Mouse (Mus musculus) cerebellum, postnatal 14 days (tissue): ENCODE results near the gene Mum1l1.
"Not testable (repeated sequence)": the region's sequence is repeated elsewhere in the genome, so short reads cannot be mapped to it uniquely, and the experiment has no call there.

Experiments
- DNase-seq, 2 experiments: peaks; one replicate each; pipeline ENCODE4 v3.0.0; 2021; ENCODE audit warnings: mixed read lengths in 2 of 2

The Mum1l1 gene

DNA sequence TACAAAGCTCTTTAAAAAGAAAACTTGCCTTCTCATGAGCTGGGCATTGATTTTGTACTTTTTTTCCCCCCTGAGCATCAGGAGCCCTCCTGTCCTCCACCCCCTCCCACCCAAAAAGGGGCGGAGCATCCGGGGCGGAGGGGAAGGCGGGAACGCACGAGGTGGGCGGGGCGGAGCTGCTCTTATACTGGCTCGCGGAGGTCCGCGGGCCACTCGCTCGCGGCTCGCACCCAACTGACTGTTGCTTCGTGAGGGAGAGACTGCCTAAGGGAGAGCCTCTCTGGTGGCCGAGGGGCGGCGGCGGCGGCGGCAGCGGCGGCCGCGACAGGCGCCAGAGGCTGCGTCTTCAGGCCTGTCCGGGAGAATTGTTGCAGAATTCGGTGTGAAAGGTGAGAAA lies at the start of gene Mum1l1:
TSS of gene Mum1l1 (plus strand) at position 214 of the 397 bp plus-strand sequence.
- DNase-seq = peak; percentile 66 to 73

DNA sequence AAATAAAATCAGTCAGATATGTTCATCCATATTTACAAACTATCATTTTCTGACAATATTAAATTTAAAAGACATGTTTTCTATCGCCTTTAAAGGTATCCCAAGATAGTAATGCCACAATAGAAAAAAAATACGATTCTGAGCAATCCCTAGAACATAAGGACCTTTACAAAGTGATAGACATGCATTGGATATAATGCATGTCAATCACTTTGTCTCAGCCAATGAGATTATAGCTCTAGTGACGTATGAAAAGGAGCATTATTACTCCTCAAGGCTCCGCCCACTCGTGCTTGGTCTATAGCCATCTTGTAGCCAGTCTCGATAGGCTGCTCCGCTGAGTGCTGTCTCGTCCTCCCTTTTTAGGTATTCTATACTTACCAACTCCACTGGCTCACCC lies 30.9 kb upstream of the Mum1l1 start, which contains the start of gene 4933428M09Rik:
TSS of gene 4933428M09Rik (plus strand) at position 301 of the 400 bp plus-strand sequence.
- DNase-seq = no peak

DNA sequence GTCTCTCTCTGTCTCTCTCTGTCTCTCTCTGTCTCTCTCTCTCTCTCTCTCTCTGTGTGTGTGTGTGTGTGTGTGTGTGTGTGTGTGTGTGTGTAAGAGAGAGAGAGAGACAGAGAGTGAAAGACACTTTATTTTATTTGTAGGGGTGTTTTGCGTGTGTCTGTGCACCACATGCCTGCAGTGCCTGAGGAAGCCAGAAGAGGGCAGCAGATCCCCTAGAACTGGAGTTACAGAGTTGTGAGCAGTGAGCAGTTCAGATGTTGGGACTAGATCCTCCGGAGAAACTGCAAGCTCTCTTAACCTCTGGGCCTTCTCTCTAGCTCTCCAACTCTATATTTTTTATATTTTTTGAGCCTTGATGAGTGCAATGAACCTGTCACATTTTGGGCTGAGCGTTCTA lies 18.3 kb upstream of the Mum1l1 start:
- peak in 1 of 2 experiments; percentile 15 for DNase-seq

DNA sequence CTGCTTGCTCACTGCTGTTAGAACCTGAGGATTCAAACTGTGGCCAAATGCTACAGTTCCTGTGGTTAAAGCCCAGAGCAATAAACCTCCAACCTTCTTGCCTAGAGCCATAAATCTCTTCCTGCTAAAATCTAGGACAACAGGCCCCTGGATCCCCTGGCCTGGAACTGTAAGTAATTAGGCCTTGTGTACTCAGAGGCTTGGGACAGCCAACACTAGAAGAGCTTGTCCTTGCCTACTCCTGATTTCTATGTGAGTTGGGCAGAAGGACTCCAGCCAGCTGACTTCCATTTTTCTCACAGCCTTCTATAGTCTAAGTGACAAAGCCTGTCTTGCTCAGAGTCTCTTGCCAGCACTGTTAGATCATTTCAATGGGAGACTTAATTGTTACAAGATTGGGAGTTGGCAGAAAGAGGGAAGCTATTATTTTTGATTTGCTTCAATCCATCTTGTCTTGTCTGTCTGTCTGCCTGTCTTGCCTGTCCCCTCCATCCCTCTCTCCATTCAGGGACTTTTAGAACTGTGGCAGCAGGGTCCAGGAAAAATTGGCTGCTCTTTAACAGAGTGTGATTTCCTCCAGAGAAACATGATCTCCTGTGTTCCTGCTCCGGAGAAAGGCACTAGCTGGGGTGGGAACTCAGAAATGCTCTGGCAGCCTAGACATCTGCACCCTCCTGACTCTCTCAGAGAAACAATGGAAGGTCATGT lies 15.1 kb upstream of the Mum1l1 start:
- DNase-seq = no peak

DNA sequence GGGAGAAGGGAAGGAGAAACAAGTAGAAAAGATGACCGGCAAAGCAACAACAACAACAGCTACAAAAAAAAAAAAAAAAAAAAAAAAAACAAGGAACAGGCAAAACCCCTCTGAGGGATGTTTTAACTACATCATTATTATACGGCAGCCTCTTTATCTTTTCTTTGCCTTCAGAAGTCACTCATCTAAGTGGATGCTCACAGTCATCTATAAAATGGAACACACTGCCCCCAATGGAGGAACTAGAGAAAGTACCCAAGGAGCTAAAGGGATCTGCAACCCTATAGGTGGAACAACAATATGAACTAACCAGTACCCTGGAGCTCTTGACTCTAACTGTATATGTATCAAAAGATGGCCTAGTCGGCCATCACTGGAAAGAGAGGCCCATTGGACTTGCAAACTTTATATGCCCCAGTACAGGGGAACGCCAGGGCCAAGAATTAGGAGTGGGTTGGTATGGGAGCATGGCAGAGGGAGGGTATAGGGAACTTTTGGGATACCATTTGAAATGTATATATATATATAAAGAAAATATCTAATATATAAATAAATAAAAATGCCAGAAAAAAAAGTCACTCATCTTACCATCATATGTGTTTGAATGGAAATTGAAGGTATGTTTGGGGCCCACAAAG lies 532 bp upstream of the Mum1l1 start:
- DNase-seq = not testable (repeated sequence)

DNA sequence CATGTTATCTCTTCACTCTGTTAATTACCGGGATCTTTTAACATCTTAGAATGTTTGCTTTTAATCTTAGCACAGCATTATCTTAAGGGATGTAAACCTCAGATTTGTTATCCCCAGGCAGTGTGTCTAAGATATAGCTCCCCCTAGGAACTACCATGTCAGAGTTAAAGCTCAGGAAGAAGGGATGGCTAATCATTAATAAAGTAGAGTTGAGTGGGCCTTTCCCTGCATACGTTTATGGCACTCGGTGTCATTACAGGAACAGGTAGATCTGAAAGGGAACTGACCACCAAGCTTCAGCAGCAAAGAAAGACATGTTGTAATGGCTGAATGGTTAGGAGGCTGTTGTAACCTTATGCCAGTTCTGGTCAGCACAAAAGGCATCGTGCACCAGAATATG lies 4.9 kb downstream of the Mum1l1 start:
- DNase-seq = no peak

DNA sequence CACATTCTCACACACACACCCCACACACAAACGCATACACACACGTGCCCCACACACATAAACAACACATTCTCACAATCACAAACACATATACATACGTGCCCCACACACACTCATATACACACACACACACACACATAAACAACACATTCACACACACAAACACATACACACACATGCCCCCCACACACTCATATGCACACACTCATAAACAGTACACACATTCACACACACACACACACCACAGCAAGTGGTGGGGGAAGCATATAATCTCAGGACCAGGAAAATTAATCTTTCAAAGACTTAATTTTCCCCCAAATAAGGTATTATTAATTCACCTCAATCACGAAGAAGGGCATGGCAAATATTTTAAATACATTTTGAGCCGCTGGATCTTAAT lies 6.6 kb downstream of the Mum1l1 start:
- DNase-seq = no peak

DNA sequence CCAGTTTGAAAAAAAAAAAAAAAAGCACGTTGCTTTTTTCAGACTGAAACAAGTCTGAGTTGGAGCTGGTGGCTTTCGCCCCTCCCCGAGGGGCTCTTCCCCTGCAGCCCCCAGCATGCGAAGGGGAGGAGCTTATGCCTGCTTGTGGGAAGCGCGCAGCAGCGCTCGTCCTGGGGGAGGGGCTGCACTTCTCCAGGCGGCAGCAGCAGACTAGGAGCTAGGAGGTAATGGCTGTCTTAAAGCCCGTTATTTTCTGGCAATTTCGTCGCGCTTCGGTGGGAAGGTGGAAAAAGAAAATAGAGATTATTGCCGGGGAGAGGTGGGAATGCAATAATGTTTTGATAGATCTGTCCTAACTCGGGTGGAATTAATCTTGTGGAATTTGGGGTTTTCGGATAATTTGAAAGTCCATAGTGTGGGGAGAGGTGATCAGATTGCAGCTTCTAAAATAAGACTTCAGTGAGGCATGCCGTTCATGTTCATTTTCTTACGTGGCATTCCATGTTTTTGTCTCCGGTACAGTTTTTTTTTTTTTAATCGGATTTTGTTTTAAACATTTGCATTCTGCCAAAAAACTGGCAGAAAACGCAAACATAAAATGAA lies 7.2 kb downstream of the Mum1l1 start:
- peak; percentile 68 to 71 for DNase-seq

DNA sequence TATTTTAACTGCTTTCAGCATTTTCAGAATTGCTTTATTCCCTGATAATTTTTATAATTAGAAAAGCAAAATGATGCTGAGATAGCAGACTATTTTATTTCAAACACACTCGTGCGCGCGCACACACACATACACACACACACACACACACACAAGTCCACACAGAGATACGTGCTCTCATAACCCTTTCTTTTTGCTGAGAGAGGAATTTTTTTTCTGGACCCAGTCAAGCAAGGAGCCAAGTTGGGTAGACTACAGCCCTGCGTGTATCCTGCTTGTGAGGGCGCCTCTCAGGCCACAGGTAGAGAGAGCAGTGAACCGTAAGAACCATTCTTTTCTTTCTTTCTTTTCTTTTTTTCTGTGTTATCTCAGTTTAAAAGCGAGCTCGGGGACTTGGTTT lies 7.9 kb downstream of the Mum1l1 start:
- DNase-seq = peak in 1 of 2 experiments; percentile 11

DNA sequence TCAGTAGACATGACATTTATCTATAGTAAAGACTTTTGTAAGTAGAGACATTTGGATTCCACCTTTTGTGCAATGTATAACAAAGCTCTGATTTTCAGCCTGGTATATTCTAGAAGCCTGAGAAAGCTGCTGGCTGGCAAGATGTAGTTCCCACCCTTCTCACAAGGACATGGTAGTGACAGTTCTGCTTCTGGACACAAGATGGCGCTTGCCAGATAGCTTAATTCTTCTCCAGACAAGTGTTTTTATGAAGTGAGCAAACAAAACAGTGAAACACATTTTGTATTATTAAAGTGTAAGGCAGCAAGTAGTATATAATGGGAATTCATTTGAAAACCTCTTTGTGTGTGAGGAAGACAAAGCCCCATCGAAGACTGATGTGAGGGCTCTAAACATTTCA lies 9.2 kb downstream of the Mum1l1 start:
- DNase-seq = peak; percentile 62 to 66

DNA sequence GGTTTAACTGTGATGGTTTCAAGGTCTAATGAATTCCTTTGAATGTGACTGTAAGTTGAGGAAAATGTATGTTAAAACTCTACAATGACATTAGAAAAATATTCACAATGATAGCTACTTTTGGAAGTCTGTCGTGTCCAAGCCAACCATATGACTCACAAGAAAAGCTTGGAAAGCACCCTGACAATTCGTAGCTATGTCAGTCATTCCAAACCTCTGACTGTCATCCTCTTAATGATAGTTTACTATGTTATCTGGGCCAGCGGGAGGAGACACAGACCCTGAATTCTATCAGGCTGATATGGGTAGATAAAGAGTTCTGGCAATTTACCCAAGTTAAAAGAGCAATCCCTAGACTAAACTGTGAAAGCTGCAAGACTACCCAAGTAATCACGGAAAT lies 11.0 kb downstream of the Mum1l1 start:
- no peak for DNase-seq

DNA sequence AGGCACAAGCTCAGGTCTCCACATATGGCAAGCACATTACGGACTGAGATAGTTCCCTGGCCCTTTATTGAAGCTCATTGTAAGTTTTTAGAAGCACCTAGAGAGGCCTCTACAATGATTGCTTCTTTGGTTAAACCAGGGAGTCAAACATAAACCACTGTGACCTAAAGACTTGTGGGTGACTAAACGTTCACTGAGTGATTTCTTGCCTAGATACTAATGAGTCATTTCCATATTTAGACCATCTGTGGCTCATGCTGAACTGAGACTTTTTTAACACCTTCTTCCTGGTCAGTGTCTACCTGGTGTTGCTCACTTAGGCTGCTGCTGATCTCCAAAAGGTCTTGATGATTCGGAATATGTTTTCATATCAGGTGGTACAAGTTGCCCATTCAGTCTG lies 12.1 kb downstream of the Mum1l1 start:
- no peak for DNase-seq

DNA sequence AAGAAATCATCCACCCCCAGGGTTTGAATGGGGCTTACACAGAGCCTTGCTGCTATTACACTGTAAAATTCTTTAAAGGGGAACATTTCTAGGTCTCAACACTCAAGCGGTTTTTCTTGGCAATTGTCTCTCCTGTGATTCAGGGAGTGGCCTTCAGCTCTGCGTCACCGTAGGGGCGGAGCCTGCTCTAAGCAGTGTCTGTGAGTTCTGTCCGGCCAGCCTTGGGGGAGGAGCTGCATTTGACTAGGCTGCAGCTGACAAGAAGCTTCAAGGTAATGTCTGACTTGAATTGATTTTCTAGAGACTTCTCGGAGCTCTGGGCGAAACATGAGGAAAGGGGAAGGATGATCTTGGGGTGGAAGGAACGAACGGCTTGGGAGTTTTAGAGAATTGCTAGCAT lies 21.3 kb downstream of the Mum1l1 start:
- DNase-seq = peak; percentile 44 to 60

DNA sequence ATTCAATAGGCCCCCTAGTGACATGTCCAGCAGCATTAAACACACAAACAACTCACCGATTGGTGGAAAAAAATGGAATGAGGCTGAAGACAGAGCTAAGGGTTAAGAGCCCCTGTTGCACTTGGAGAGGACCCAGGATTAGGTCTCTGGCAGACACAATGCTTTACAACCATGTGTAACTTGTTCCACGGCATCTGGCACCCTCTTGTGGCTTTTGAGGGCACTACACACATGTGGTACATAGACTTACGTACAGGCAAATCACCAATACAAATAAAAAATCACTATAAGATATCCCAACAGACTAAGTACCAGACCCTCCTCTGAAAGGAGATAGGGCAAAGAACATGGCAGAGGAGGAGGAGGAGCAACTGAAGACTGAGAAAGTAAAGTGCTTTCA lies 37.5 kb downstream of the Mum1l1 start:
- peak; percentile 8 to 43 for DNase-seq

DNA sequence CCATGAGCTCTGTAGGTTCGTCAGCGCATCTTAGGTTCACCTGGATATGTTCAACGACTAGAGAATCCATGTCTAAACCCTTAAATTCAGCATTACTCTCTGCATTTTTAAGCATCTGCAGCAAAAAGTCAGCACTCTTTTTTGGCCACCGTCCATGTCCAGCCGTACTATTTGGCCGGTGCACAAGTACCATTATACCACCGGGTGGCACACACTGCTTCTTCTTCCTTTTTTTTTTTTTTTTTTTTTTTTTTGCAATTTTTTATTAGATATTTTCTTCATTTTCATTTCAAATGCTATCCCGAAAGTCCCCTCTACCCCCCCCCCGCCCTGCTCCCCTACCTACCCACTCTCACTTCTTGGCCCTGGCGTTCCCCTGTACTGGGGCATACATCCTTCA lies 47.2 kb downstream of the Mum1l1 start:
- DNase-seq = no peak

DNA sequence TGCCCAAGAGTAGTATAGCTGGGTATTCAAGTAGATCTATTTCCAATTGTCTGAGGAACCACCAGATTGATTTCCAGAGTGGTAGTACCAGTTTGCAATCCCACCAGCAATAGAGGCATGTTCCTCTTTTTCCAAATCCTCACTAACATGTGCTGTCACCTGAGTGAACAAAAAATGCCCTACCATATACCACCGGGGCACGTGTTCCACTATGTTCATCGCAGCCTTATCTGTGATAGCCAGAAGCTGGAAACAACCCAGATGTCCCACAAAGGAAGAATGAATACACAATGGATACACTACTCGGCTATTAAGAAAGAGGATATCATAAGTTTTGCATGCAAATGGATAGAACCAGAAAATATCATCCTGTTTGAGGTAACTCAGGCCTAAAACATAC lies 72.1 kb downstream of the Mum1l1 start:
- no peak for DNase-seq
